Mouse (Mus musculus) left cerebral cortex, adult 8-10 months (tissue): ENCODE measurements around the gene Pip5k1b. TPM values are rescaled to one million over a fixed set of nuclear protein-coding genes. Genes with fewer than 3 reads are reported as not detected.

Experiments
- DNase-seq, 2 experiments: peaks; one replicate each; pipeline ENCODE4 v3.0.0; 2022; ENCODE audit warnings: low spot score in 2 of 2
- total RNA-seq, 4 experiments: library from RNA; stranded (reverse); gene quantifications; 2 replicates each; pipeline ENCODE4 v1.2.4; 2022

The Pip5k1b gene
- total RNA-seq, 4 experiments from 2014 or later = 19.4 to 23.4 (median 20.7) TPM

- DNase-seq = peak in 1 of 2 experiments; percentile 22
Measured at GRCm38 (mm10) chr19:24417659-24418004, 138.0 kb downstream of the Pip5k1b start.

DNA sequence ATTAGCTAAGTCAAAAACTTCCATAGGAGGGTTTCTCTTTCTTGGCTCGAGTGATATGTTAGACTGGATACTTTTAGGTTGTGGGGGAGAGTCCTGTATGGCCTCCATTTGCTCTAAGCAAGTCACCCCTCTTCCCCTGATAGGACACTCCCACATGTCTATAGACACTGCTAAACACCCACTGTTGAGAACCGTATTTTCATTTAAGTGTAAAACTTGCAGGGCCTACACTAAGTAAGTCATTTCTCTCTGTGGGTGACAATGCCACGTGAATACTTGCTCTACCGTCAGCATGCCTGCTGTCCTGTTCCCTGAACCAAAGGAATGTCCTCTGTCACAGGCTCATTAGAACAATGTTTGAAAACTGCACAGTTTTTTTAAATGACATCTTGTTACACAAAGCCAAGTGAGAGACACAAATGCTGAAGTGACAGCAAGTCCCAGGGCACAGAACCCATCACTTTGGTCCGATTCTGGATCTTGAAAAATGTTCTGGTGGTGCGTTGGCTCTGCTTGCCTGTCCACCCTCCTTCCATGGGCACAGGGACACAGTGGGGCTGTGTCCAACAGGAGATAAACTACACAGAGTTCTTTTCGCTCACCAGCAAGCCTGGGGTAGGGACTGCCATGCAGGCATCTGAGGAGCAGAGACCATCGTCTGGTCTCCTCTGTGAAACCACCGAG lies 138.6 kb downstream of the Pip5k1b start:
- no peak for DNase-seq

DNA sequence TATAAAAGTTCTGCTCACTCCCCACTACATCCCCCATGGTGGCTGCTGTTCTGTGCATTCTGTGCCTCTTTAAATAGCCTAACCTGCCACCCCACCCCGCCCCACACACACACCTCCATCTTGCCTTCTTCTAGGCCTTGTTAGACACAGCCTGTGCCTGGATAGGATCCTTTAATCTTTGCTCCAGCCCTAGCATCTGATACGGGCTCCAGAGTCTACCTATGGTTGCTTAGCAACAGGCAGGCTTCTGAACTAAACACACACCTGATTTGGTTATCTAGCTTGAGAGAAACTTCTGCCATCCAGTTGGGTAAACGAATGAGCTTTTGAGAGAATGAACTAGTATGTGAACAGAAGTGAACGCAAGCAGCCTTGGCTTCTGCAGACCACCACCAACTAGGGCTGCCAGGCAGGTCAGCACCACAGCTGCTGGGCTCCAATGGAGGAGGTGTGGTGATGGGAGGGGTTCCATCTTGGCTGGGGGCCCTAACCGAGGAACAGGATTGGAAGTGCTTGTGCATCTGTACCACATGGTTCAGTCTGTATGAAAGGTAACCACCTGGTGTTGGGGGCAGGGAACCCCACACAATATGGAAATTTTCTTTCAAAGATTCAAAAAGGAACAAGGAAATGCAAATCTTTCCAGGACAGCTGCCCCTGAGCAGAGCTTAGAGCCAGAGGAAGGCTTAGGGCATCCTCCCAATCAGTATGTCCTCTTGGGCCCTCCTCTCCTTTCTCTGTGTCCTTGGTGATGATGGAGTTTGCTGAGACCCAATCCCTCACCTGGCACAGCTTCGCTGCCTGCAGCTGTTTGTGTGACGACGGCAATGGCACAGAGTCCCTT lies 139.7 kb downstream of the Pip5k1b start:
- DNase-seq = peak in 1 of 2 experiments; percentile 19

DNA sequence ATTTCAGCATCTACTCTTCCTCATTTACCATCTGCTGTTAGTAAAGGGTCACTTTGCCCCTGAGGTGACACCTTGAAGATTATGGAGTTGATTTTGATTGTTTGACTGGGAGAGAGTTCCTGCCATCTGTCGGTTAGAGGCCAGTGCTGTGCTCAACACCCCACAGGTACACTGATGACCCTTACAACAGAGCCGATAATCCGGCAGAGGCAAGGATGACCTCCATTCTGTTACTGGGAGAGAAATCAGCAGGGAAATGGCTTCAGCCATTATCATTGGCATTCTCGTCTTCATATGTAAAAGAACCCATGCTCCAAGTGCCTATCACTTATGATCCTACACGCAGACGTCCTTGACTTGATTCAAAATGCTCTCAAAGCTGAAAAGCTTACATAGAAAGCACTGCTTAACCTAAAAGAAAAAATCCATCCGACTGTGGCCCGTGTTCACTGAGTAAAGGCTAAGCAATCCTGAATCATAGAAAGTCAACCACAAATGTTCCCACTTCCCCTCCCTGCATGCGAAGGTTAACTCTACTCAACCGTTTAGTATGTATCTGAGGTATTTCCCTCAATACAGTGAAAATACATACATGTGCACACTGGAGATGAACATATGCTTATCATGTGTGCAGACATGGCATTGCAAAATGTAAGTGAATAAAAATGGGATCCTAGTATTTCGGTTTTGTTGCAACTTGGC lies 146.7 kb downstream of the Pip5k1b start:
- no peak for DNase-seq

DNA sequence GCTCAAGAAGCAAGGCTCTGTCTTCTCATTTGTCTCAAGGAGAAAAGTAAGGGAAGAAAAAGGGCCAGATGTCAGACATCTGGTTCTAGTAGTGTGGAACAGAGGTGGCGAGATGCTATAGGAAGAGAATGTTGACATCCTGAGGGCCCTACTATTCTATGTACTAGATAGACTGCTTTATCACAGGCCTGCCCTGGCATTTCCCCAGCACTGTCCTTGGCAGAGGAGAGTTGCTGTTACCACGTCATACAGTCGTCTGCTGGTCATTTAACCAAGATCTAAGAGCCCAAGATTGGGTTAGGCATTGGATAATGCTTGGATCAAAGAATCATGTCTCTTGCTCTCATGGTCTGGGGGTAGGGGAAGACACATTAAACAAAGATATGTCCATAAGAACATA lies 151.0 kb downstream of the Pip5k1b start:
- no peak for DNase-seq

DNA sequence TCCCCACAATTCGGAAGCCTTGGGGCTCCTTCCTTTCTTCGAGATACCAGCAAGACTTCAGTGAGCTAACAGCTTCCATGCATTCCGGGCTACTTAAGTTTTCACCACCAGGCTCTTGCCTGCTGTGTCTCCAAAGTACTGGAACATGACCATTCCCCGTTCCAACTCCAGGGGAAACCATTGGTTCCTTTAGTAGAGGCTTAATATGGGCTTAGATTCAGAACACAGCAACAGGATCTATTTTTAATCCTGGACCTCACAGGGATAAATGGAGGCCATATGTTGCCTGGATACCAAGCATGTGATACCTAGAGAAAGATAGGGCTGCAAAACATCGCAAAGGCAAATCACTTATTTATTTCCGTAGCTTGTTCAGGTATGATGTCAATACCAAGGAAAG lies 152.4 kb downstream of the Pip5k1b start:
- no peak for DNase-seq

GRCm38 (mm10) chr19:24393920-24394319 lies 161.8 kb downstream of the Pip5k1b start:
- DNase-seq = no peak

DNA sequence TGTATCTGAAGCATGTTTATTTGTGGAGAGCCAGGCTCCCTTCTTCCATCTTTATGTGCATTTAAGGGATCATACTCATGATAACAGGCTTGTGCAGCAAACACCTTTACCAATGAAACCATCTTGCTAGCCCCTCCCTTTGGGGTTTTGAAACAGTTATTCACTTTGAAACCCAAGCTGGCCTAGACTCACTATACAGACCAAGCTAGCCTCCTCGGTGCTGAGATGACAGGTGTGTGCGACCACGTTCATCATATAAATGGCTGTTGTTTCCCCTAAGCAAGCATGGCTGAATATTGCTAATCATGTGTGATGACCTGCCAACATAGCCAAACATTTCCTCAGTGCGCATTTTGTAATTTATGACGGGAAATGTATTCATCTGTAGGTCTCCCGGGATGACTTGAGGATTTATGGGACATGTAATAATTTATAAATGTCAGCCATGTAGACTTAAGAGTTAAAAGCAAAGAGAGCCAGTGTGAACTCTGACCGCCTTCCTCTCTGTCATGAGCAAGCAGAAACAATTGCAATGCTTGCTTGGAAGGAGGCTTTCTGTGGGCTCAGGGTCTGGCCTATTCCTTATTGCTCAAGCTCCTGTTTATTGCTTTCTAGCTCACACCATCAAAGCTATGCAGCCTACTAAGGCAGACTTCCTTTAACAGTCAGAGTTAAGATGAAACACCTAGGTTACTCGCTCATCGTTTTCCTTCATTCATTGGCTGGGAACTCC lies 164.0 kb downstream of the Pip5k1b start:
- DNase-seq = no peak

DNA sequence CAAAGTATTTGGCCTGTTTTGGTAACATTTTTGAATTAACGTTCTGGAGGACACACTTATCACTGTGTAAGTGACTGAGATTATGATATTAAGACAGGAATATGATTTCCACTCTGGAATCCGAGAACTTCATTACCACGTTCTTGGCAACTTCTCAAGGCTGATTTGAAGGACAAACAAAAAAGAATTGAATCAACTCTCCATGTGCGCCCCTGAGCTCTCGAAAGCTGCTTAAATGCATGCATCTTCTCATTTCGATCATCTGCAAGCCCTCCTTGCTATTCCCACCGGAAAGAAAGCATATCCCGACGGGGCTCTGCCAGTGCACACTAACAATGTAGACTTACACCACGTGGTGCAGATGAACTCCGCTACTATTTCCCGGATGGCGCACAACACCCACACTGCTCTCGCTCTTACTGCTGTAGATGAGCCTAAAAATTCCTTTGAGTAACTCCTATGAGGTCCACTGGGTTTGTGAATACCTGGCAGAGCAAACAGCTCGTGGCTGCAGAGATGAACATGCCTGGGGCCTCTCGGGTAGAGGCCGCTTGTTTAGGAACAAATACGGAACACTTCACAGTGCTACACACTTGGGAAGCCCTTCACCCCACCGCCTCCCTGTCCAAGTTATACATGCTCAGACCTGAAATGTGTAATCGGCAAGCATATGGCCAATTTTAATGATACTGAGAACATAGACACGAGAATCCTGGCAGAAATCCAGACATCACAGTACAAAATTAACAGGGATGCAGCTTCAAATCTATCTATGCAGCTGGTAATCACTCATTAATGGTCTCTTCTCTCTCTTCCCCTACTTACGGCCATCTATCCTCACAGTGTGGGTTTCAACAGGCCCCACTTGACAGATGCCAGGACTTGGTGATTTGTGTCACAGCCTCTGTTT lies 168.5 kb downstream of the Pip5k1b start:
- DNase-seq = no peak

DNA sequence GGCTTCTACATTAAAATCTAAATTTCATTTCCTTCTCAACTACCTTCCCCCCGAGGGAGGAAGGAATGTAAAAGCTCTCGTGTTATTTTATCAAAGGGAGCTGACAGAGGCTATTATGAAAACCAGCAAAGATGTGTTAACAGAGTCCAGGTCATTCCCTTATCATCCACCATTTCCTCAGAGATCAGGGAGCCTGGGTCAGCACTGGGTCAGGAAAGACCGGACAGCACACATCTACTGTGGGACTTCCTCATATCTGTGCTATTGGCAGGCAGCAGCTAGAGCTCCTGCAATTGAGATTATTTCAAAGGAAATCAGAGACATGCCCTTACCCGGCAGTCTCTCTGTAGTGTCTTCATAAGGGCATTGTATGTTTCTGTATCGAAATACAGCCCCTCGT lies 177.2 kb downstream of the Pip5k1b start:
- no peak for DNase-seq

DNA sequence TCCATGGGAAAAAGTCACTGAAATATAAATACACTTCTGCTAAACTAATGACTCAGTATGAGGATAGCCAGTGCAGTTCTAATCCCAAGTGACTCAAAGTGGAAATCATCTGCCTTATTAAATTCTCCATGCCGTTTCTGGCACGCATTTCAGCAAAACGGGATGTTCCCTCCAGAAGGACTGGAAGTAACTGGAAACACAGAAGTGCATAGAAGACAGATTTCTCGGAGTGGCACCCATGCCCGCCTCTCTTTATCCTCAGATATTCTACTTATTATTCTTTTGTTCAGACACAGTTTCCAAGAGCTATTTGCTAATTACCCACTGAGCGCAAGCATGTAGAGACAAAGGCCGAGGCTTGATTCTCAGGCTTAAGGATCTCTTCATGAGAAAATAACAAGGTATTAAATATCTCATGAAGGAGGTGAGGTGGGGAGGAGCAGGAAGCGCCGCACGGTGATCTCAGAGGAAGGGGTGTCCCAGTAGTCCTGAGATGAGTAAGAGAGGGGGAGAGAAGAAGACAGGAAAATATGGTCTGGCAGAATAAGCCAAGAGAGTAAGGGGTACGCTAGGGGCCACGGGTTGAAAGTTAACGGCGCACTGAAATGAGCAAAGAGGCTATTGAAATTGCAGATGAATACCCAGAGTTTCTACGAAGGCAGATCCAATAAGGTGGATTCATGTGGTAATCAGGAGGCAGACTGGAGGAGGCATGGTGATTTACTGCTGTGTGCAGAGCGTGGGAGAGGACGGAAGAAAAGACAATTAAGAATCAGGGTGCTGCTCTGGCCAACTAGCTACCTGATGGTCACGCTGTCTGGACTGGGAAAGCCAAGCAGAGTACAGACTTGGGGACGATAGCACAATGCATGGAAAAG lies 183.7 kb downstream of the Pip5k1b start:
- no peak for DNase-seq

DNA sequence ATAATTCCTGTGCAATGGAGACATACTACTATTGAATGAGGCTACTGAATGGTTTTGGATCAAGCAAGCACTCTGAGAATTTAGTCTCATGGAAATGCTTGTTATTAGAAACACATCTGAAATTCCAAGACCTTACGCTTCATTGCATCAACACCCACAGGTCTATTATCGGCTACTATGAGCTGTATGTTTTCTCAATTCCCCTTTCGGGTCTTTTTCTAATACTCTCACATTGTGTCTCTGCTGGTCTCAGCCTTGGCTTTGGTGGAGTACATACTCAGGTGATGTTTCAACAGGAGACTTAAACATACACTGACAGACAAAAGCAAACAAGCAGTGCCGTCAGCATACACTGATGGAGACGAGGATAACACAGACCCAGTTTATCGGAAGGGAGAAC lies 187.3 kb downstream of the Pip5k1b start:
- no peak for DNase-seq

DNA sequence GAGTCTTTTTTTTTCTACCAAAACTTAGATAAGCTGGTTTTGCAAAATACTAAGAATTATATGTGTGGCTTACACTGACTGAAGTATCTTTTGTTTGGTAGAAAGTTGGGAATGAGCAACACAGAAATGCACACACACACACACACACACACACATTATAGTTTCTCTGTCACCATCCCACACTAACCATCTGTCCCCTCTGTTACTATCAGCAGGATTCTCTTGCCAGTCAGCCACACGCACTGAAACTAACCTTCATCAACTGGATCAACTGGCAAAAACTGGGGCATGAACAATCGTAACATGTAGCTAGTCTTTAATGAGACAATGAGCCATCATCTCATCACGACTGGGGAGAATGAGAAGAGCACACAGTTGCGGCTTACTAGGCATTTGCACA lies 187.9 kb downstream of the Pip5k1b start:
- DNase-seq = peak in 1 of 2 experiments; percentile 24

GRCm38 (mm10) chr19:24366747-24367146 lies 188.9 kb downstream of the Pip5k1b start:
- DNase-seq = no peak

DNA sequence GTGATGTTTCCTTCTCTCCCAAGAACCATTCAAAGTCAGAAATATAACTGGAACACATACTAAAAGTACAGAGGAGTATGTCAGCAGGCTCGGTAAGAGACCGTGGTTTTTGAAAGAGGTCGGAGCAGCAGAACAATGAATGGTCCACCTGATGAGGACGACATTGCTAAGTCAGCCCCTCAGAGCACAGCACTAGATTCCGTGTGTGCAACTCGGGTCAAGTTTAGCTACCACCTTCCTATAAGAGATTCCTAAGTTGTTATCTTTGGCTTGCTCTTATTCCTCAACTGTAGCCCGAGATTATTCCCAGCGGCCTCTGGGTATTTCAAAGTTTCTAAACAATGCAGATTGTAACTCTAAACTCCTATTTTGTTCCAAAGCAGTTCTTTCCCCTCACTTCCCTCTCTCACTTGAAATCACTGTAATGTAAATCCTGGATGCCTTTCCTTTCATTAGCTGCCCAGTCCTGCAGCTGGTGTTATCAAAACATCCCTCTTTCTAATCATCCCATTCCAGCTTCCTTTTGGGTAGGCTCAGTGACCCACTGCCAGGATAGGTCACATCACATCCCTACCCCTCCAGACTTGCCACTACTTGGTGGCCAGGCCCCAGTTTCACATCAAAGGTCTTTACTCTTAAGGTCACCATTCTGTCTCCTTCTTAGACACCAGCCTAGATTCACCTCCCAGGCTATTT lies 192.9 kb downstream of the Pip5k1b start:
- no peak for DNase-seq

DNA sequence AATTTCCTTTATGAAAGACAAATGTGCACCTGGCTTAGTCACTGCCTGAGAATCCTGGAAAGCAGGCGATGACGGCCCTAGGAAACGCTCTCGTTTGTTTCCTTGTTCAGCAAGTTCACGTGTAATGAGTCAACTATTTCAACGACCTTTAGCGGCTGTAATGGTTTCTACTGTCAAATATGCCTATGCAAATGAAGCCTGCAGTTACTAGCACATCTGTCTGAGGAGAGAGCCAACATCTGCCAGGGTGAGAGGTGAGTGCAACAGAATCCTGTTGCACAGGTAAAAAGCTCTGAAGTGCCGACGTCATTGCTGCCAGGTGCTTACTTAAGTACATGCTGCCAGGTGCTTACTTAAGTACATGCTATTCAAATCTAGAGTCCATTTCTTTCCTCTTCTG lies 196.4 kb downstream of the Pip5k1b start:
- DNase-seq = no peak

- DNase-seq = no peak
Measured at GRCm38 (mm10) chr19:24352298-24352959, 203.2 kb downstream of the Pip5k1b start.

DNA sequence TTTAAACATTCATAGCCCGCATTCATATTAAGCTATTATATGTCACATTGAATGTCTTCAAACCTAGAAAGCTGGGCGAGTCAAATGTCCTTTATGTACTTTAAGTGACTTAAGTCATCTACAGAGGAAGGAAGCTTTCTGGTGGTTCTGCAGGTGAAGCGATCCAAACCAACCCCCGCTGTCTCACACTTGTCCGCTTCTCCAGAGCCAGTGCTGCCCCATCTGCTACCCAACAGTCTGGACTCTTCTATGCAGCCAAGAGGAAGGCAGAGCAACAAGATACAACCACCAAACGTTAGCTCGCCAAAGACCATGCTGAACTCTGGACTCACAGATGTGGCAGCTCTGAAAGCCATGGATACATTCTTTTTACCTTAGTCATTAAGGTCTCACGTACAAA lies 211.2 kb downstream of the Pip5k1b start:
- no peak for DNase-seq
